Mouse (Mus musculus) forebrain, embryonic 10.5 days (tissue): Measurements from ENCODE around the gene Slc12a8. TPM values are rescaled to one million over a fixed set of nuclear protein-coding genes. Genes with fewer than 3 reads are reported as not detected.

Experiments used
- DNase-seq: peaks from one replicate; pipeline ENCODE4 v3.0.0-alpha.2; 2017; ENCODE audit warnings: low spot score; ENCODE audit errors: extremely low spot score
- H3K27ac ChIP-seq: fragments of 300-500 bp; sonication (generic); 2 replicates; pipeline ENCODE4 v1.5.1; 2016; ENCODE audit warnings: mild to moderate bottlenecking
- H3K27me3 ChIP-seq: fragments of 300-500 bp; sonication (generic); 2 replicates; pipeline ENCODE4 v1.6.1; 2016; ENCODE audit warnings: mild to moderate bottlenecking; ENCODE audit not compliant: poor library complexity, severe bottlenecking
- H3K36me3 ChIP-seq: fragments of 300-500 bp; sonication (generic); replicated peaks from 2 replicates; pipeline ENCODE4 v1.6.1; 2016; ENCODE audit warnings: mild to moderate bottlenecking, moderate library complexity
- H3K4me1 ChIP-seq: fragments of 300-500 bp; sonication (generic); 2 replicates; pipeline ENCODE4 v1.6.1; 2016
- H3K4me3 ChIP-seq: fragments of 300-500 bp; sonication (generic); 2 replicates; pipeline ENCODE4 v1.5.1; 2016; ENCODE audit warnings: mild to moderate bottlenecking, moderate library complexity
- H3K9me3 ChIP-seq: fragments of 300-500 bp; sonication (generic); 2 replicates; pipeline ENCODE4 v1.6.1; 2016; ENCODE audit warnings: mild to moderate bottlenecking, moderate library complexity
- WGBS: fragments of 180-500 bp; shearing (Covaris S2); methylation state at CpG from one replicate; pipeline ENCODE4 v1.1.7; 2016; 5-methylcytosine and 5-hydroxymethylcytosine counted together
- polyA plus RNA-seq: library from polyadenylated mRNA; unstranded; fragments of >200 nt; fragmentation: Nextera tagmentation; extraction: Ambion mirVana; gene quantifications from 2 replicates; pipeline ENCODE4 v1.2.1, GENCODE M21; 2016

The Slc12a8 gene
- polyA plus RNA-seq, 1 experiment from 2014 or later = 1.1 TPM

DNA sequence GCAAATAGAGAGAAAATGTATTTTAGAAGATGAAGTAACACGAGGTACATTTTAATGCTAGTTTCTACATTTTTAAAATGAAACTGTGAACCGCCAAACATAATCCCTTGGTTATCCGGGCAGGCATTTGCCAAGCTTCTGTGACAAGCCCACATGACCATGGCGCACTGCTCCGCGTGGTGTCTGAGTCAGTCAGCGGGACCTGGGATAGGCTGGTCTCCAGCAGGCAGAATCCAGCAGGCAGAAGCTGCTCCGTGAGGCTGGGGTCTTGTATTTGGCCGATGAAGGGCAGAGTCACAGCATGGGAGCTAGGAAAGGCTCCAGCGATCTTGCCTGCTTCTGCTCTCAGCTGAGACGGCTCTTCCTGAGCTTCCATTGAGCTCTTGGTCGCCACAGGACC, 41.0 kb downstream of the Slc12a8 start:
- peaks cover 43% of the 10 kb centered on the region for H3K4me1 ChIP-seq

DNA sequence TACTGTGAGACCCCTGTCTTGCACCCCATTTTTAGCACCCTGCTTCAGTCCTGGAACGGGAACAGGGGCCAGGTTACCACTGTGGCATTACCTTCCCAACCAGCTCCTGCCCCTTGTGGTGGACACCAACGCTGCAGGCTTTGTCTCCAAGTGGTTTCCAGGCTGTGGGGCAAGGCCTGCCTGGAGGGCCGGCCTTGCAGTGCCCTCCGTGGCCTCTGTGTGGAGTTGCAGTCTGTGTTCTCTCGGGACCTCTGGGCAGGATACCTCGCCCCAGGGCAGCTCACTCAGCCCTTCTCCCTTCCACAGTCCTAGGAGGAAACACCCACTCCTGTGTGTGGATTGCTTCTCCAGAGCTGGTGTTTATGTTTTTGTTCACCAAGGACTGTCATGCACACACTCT, 43.2 kb downstream of the Slc12a8 start:
- no peak overlapping the region for H3K4me3 ChIP-seq
- peak; percentile 87 for DNase-seq
- H3K27ac ChIP-seq = peak overlapping the region; percentile 86
- no peaks in the 10 kb centered on the region for H3K9me3 ChIP-seq
- no peaks in the 10 kb centered on the region for H3K27me3 ChIP-seq
- H3K4me1 ChIP-seq = peaks cover 44% of the 10 kb centered on the region
- H3K36me3 ChIP-seq = no peaks in the 10 kb centered on the region
- 2% methylated on average over 6 of the region's 6 CpGs for WGBS

More for the DNA sequence above, 41.0 kb downstream of the Slc12a8 start:
- Histone ChIP-seq H3K27ac (no peak overlapping the region), H3K27me3 (no peaks in the 10 kb centered on the region), H3K4me3 (no peak overlapping the region), H3K36me3 (no peaks in the 10 kb centered on the region), H3K9me3 (no peaks in the 10 kb centered on the region)
- 86% methylated on average over 12 of the region's 12 CpGs for WGBS
- no peak for DNase-seq

DNA sequence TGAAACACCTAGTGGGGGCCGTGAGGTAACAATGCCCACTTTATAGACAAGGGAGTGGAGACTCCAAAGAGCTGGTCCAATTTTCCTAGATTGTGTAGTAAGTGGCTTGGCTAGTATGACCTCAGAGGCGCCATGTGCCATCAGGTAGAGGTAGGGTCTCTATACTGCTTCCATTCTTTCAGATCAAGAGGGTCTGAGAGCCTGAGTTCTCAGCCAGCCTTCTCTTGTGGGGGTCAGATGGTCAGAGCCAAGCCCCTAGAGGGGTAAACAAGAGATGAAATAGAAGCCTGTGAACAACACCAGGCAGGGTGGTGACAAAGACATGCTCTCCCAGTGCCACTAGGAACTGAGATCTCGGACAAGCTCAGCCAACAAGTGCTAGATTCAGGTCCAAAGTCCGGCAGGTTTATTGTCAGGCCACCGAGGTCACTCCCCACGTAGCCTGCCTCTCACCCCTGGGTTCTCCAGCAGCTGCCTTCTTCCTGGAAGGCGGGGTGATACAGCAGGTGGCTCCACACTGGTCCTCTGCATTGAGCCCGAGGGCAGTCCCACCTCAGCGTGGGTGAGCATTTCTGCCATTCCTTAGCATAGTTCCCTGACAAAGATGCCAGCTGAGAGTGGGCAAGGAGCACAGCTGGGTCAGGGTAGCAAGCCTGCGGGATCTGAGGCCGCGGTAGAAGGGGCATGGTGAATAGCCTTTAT, 44.3 kb downstream of the Slc12a8 start:
- Histone ChIP-seq H3K9me3 (no peaks in the 10 kb centered on the region), H3K27ac (peak overlapping the region; percentile 86), H3K27me3 (no peaks in the 10 kb centered on the region), H3K36me3 (no peaks in the 10 kb centered on the region), H3K4me3 (no peak overlapping the region), H3K4me1 (peaks cover 40% of the 10 kb centered on the region)
- WGBS = 83% methylated on average over 12 of the region's 12 CpGs
- DNase-seq = no peak

DNA sequence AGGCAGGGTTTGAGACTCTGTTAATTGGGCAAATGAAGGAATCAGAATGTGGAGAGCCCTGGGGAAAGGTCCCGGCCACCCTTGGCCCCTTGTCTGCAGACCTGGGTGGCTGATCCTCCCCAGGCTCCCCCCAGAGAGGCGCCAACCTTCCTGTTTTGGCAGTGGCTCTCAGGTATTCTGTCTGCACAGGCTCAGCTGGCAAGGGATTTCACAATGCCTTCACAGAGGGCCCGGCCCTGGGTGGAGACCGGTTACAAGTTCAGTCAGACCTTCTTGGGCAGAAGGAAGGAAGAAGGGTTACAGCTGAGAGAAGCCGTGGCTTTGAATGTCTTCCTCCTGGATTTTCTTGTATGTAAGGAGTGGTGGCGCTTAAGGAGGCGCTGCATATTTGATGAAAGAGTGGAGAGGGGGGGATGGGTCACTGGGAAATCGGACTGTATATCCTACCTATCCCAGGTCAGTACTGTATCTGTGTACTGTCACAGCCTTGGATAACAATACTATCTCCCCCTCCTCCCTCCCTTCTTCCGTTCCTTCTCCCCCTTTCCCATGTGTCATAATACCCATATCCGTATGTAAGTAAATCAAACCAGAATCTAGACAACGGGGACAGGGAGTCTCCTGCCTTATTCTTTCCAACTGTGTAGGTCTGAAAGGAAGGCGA, 45.9 kb downstream of the Slc12a8 start:
- H3K27ac ChIP-seq = peak overlapping the region; percentile 79
- WGBS = 87% methylated on average over 12 of the region's 12 CpGs

DNA sequence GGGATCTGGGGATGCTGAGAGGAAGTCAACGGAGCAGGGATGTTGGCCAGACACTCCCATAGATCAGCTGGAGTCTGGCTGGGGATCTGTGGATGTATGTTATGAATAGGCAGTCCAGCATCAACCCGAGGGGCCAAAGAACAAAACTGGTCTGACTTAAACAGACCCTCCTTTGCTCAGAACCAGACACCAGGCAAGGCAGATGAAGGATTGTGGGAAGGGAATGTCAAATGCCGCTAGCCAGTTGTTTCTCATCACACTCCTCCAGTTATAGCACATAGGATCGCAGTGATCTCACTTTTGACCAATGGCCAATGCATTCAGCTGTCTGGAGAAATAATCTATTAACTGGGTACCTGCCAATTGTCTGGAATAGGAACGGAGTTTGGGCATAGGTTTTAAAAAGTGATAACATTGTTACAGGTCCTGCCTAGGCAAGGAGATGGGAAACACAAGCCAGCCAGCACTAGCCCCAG, 46.4 kb downstream of the Slc12a8 start:
- H3K27ac ChIP-seq = peak overlapping the region; percentile 79; the same call in 1 of the 2 replicates
- WGBS = 88% methylated on average over 5 of the region's 5 CpGs
- no peaks in the 10 kb centered on the region for H3K9me3 ChIP-seq

More for the DNA sequence above, 45.9 kb downstream of the Slc12a8 start:
- peaks cover 45% of the 10 kb centered on the region for H3K4me1 ChIP-seq
- no peaks in the 10 kb centered on the region for H3K27me3 ChIP-seq
- no peaks in the 10 kb centered on the region for H3K36me3 ChIP-seq
- no peak overlapping the region for H3K4me3 ChIP-seq
- H3K9me3 ChIP-seq = no peaks in the 10 kb centered on the region
- DNase-seq = no peak

DNA sequence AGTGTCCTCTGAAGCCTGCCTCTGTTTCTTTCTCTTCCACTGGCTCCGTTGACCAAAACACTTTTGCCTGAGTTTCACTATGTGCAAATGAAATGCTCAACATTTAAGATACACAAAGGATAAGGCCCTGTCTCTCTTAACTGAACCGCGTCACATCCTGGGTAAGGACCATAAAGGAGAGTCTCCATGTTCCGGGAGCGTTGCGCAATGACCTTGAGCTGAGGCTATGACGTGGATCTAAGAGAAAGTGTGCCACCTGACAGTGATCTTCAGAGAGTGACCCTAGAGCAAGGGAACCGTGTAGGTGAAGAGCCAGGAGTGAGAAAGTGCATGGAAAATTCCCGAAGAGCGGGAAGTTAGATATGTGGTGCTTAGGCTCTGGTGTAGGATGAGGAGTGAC, 49.3 kb downstream of the Slc12a8 start:
- Histone ChIP-seq H3K4me3 (no peak overlapping the region), H3K4me1 (peaks cover 31% of the 10 kb centered on the region), H3K27ac (peak overlapping the region; percentile 46; the same call in 1 of the 2 replicates), H3K27me3 (no peaks in the 10 kb centered on the region), H3K9me3 (no peaks in the 10 kb centered on the region), H3K36me3 (no peaks in the 10 kb centered on the region)
- no peak for DNase-seq
- WGBS = 92% methylated on average over 10 of the region's 10 CpGs

More for the DNA sequence above, 46.4 kb downstream of the Slc12a8 start:
- Histone ChIP-seq H3K4me3 (no peak overlapping the region), H3K27me3 (no peaks in the 10 kb centered on the region), H3K36me3 (no peaks in the 10 kb centered on the region), H3K4me1 (peaks cover 51% of the 10 kb centered on the region)
- DNase-seq = no peak

DNA sequence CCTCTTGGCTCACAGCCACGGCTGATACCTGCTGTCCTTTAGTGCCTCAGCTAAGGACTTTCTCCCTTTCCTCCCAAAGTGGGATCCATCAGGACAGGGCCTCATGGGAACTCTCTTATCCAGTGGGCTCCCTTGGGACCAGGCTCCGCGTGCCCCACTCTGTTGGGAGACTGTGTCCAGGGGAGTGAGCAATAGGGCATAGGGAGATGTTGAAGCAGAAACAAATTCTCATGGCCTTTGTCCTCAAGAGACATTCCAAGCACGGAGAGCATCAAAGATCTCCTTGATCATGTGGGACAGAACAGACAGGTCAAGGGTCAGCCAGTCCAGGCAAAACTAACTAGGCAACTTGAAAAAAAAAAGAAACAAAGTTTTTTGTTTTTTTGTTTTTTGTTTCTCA, 50.6 kb downstream of the Slc12a8 start:
- H3K27me3 ChIP-seq = no peaks in the 10 kb centered on the region
- WGBS = 68% methylated on average over 4 of the region's 4 CpGs
- peak overlapping the region; percentile 63; the same call in 1 of the 2 replicates for H3K27ac ChIP-seq
- H3K9me3 ChIP-seq = no peaks in the 10 kb centered on the region
- H3K36me3 ChIP-seq = no peaks in the 10 kb centered on the region
- DNase-seq = no peak
- peaks cover 25% of the 10 kb centered on the region for H3K4me1 ChIP-seq
- no peak overlapping the region for H3K4me3 ChIP-seq

DNA sequence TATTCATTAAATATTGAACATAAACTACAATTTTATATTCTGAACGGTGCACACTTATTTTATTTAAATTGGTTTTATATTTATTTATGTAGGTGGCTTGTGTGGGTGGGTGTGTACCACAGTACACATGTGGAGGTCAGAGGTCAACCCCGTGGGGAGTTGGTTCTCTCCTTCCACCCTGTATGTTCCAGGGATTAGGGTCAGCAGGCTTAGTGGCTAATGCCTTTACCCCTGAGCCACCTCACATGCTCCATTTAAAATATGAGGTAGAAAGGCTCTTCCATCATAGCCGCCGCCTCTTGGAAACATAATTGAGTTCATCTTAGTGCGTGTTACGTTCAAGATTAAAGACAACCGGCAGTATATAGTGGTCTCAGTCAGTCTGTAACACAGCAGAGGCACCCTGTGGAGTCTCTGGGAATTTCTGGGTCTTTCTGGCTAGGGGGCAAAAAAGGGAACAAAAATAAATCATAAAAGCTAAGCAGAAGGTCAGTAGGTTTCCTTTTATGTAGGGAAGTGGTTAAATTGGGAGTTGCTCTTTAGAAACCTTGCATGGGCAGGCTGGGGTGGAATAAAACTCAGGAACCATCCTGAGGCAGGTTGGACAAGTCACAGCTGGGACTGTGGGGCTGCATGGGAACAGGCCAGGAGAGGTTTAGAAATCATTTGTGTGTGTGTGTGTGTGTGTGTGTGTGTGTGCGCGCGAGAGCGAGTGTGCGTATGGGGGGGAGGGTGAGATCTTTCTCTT, 51.3 kb downstream of the Slc12a8 start:
- Histone ChIP-seq H3K4me3 (no peak overlapping the region), H3K4me1 (peaks cover 18% of the 10 kb centered on the region), H3K27ac (peak overlapping the region; percentile 26; the same call in 1 of the 2 replicates), H3K27me3 (no peaks in the 10 kb centered on the region), H3K36me3 (no peaks in the 10 kb centered on the region), H3K9me3 (no peaks in the 10 kb centered on the region)
- DNase-seq = no peak
- WGBS = 83% methylated on average over 12 of the region's 12 CpGs

DNA sequence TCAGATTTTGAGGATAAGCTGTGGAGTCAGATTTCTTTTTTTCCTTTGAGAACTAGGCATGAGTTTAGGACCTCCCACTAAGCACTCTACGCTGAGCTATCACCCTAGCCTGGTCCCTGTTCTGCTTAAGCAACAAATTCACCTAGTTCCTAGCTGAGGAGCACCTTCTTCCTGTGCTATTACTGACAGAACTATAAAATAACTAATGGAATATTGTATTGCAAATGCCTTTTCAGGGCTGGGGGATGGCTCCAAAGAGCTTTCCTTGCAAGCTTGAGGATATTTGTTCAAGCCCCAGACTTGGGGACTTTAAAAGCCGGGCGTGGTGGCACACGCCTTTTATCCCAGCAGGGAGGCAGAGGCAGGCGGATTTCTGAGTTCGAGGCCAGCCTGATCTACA, 55.5 kb downstream of the Slc12a8 start:
- Histone ChIP-seq H3K4me3 (no peak overlapping the region), H3K27ac (no peak overlapping the region), H3K4me1 (peaks cover 23% of the 10 kb centered on the region), H3K9me3 (no peaks in the 10 kb centered on the region), H3K36me3 (no peaks in the 10 kb centered on the region), H3K27me3 (peaks cover 6% of the 10 kb centered on the region; the same call in 1 of the 2 replicates)
- DNase-seq = no peak
- WGBS = 82% methylated on average over 6 of the region's 6 CpGs

DNA sequence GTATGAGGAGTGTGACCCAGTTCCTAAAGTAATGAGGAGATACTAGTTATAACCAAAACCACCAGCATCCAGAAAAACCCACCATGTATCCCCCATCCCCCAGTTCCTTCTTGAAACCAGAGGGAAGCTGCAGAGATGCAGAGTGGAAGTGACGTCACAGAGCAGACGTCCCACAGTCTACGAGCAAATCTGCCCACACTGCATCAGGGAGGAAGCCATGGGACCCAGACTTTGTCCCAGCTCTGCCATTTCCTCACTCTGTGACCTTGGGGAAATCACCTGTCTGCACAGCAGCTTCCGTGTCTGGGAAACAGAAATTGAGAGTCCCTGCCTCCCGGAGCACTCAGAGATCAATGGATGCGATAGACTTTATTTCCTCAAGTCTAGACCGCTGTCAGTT, 56.6 kb downstream of the Slc12a8 start:
- Histone ChIP-seq H3K4me3 (no peak overlapping the region), H3K36me3 (no peaks in the 10 kb centered on the region), H3K4me1 (peaks cover 19% of the 10 kb centered on the region), H3K9me3 (no peaks in the 10 kb centered on the region), H3K27me3 (peaks cover 6% of the 10 kb centered on the region; the same call in 1 of the 2 replicates), H3K27ac (0 out of 2 replicates have a peak overlapping the region, but pooled peaks have one; percentile 12)
- DNase-seq = no peak
- 87% methylated on average over 7 of the region's 7 CpGs for WGBS

DNA sequence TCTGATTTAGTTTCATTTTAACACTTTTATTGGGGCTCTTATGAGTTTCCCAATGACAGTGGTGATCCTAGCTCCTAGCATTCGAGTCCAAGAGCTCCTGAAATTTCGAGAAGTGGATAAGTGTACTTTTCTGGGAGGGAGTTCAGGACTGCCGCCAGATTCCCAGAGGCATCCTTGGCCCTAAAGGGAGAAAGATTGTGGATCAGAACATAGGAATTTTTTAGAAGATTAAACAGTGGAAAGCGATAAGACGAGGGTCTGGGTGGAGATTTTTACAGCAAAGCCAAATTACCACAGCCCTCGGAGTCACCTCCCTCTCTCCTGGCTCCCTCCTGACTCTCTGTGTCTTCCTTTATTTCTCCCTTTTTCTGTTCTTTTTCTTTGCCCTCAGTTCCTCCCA, 58.6 kb downstream of the Slc12a8 start:
- peaks cover 6% of the 10 kb centered on the region; the same call in 1 of the 2 replicates for H3K27me3 ChIP-seq
- no peak for DNase-seq
- 90% methylated on average over 6 of the region's 6 CpGs for WGBS

DNA sequence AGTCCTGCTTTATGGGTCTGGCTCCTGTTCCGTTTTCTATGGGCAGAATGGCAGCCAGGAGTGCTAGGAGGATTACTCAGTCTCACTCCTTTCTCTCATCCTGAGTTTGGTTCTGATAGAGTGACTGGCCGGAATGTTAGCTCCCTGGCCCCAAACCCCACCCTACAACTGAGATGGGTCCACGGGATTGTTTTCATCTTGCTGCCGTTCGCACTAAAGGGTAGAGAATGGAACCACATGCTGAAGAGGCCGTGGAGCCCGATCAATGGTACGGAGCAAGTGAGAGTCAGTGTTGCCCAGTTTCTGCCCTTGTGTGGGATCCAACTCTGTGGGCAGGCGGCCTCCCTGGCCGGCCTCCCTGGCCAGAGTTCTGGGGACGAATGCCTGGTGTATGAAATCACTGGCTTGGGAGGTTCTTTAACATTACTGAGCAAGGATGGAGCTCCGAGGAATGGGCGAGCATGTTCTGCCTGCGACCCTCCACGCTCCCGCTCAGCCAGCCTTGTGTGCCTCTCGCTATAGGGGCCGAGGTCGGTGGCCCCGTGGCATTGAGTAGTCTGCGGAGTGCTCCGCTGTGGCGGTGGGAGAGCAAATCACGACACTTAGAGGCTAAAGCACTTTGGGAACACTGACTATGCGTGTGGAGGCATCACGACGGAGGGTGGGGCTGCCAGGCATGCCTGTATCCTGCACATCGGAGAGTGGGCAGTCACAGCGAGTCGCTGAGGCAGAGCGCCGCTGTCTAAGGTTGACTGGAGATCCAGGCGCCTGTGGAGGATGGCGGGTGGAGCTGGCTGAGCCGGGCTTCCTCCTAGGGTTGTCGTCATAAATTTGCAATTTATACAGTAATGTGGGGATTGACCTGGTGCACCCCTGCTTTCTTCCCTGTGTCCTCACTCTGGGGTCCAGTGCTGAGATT, 59.4 kb downstream of the Slc12a8 start:
- Histone ChIP-seq H3K27me3 (peaks cover 6% of the 10 kb centered on the region; the same call in 1 of the 2 replicates), H3K36me3 (no peaks in the 10 kb centered on the region), H3K4me1 (peaks cover 33% of the 10 kb centered on the region), H3K9me3 (no peaks in the 10 kb centered on the region), H3K27ac (peak overlapping the region; percentile 73), H3K4me3 (no peak overlapping the region)
- 82% methylated on average over 36 of the region's 36 CpGs for WGBS
- DNase-seq = no peak

More for the DNA sequence above, 58.6 kb downstream of the Slc12a8 start:
- Histone ChIP-seq H3K9me3 (no peaks in the 10 kb centered on the region), H3K4me3 (no peak overlapping the region), H3K36me3 (no peaks in the 10 kb centered on the region), H3K4me1 (peaks cover 25% of the 10 kb centered on the region), H3K27ac (no peak overlapping the region)
